Mouse (Mus musculus) liver, postnatal 0 days (tissue): ENCODE measurements at regions not wholly inside any gene's neighbourhood (a gene's known extent, or its start where the extent isn't known, plus 50 kb on each side); places are given as distances from the start of the nearest gene placed in this dataset.

Experiments
- CTCF ChIP-seq: sonication (generic); IDR thresholded peaks from 2 replicates; pipeline ENCODE4 v1.5.1; 2016; ENCODE audit warnings: antibody characterized with exemption, low read depth
- EP300 ChIP-seq: IDR thresholded peaks from 2 replicates; pipeline ENCODE4 v1.6.1; 2016; ENCODE audit warnings: antibody characterized with exemption, low read depth, mild to moderate bottlenecking

DNA sequence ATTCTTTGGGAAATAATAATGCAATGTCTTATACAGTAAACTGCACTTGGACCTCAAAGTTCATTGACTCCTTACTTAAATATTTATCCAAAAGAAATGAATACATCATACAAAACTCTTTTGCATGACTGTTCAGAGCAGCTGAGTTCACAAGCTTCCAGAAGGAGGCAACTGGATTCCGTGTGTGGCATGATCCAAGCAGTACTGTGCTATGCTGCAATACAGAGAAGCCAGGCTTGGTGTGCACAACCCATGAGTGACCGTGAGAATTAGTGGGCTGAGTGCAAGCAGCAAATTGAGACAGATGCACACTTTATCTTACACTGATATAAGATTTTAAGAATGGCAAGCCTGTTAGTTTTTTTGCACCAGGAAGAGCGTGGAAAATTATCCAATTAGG lies 270.0 kb upstream of the Gimd1 start:
- TF ChIP-seq CTCF (no peak), EP300 (no peak)
